Mouse (Mus musculus): Measurements from ENCODE around the gene 2310046K23Rik.
"Not testable (repeated sequence)": the region's sequence is repeated elsewhere in the genome, so short reads cannot be mapped to it uniquely, and the experiment has no call there.

The 2310046K23Rik gene

GRCm38 (mm10) chr3:92534411-92534810, at the start of gene 2310046K23Rik:
Gene 2310046K23Rik (minus strand): TSS chr3:92534511.
- no peak for DNase-seq

DNA sequence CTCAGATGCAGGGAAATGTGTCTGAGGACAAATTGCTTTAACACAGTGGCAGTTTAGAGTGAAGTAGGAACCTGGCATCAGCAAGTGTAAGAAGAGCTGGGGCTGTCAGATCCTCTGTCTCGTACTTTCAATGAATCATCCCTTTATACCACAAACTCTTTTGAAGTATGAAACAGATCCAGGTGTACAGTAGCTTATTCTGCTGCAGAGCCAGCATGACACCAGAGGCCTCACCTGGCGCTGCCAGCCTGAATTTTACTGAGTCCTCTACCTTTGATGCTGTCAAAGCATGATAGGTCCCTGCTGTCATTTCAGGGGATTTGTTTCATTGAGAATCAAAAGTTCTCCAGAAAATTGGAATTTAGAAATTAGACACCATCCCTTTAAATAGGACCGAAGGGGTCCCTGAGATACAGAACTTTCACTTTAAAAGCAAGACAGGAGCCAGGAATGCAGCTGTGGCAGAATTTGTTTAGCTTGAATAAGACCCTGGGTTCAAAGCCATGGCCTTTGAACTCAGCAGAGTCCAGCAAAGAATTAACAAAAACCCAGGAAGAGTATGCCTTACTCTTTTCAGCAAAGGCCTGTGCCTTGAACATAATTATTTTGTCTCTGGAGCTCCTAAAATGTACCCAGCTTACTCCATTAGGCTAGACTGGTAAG, 49.0 kb upstream of the 2310046K23Rik start:
- no peak for DNase-seq

- DNase-seq, result no peak
Observed at GRCm38 (mm10) chr3:92579508-92579907, 45.2 kb upstream of the 2310046K23Rik start.

DNA sequence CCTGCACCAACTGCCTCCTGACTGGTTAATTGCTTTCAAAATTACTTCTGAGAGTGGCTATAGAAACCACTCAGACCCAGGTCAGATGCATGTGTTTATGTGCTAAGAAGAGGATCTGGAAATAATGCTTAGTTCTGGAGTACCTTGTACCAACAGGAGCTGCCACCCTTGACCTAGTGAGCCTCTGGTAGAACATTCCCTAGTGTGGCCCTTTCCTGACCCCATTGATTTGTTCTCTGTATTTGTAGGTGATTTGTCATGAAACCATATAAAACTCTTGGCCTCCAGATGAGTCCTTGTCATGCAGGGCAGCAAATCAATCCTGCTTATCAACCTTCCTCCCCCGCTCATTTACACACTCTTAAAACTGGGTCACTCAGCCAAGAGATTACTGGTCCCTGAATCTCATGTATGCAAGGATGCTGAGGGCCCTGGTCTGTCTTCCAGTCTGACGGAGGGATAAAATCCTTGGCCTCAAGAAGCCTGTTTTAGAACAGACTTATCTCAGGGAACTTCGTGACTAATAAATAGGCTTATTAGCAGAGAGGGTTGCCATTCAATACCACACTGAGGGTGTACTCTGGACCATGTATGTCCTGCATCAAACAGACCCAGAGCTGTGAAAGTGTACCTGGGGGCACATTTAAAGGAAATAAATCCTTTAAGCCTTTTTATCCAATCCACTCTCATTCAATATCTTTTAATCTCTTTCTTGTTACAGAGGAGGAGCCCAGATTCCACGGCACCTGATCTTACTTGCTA, 44.5 kb upstream of the 2310046K23Rik start:
- DNase-seq, result no peak

- DNase-seq, result no peak
Observed at GRCm38 (mm10) chr3:92573449-92574041, 39.2 kb upstream of the 2310046K23Rik start, which contains the start of gene Ivl. Gene Ivl (minus strand): TSS chr3:92573735.

GRCm38 (mm10) chr3:92572514-92573155, 38.3 kb upstream of the 2310046K23Rik start:
- DNase-seq, result no peak

GRCm38 (mm10) chr3:92568752-92569151, 34.4 kb upstream of the 2310046K23Rik start:
- DNase-seq, result no peak

- no peak for DNase-seq
Observed at GRCm38 (mm10) chr3:92565418-92565817, 31.1 kb upstream of the 2310046K23Rik start.

DNA sequence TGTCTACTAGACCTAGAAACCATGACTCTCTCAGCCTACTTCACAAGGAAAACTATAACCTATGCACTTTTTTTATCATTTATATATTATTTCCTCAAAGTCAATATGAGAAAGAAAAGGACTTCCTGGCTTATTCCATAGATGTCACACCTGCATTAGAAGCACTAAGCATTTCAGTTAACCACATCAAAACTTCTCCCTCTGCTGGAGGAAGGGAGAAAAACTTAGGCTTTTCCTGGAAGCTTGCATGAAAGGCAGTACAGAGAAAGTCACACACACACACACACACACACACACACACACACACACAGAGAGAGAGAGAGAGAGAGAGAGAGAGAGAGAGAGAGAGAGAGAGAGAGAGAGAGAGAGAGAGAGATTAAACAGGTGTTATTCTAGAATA, 22.0 kb downstream of the 2310046K23Rik start:
- DNase-seq, result no peak

DNA sequence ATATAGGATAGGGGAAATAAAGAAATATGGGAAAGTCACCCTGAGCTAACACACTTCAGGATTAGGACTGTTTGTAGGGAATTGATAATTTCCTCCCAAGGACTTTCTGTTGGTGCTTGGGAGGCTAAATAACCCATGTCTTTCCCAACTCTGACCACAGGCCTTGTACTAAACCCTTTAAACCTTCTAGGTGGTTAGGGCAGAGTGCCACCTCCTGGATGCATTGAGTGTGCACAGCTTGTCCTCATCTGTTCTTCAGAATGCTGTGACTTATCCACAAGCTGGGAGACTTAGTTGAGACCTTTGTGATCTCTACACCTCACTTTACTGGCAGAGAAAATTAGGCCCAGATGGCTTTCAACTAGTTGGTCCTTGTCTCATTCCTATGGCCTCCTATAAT, 23.5 kb downstream of the 2310046K23Rik start:
- peak; percentile 12 for DNase-seq

- no peak for DNase-seq
Observed at GRCm38 (mm10) chr3:92508185-92508584, 26.1 kb downstream of the 2310046K23Rik start.

DNA sequence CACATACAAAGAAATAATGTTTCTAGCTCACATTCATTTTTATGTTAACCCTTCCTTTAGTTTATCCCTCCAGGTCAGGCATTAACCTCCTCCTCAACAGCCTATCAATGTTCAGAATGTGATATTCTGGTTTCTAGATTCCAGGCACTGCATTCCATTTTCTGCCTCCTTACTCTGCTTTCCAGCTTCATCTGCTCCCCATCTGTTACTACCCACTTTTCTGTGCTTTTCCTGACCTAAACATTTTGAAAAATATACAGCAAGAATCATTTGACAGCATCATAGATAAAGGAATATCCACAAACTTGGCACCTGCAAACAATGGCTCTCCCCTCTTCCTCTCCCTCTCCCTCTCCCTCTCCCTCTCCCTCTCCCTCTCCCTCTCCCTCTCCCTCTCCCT, 30.8 kb downstream of the 2310046K23Rik start:
- DNase-seq, result no peak

GRCm38 (mm10) chr3:92500393-92500792, 33.9 kb downstream of the 2310046K23Rik start, which contains the start of gene Sprr4:
Gene Sprr4 (minus strand): TSS chr3:92500493.
- no peak for DNase-seq

DNA sequence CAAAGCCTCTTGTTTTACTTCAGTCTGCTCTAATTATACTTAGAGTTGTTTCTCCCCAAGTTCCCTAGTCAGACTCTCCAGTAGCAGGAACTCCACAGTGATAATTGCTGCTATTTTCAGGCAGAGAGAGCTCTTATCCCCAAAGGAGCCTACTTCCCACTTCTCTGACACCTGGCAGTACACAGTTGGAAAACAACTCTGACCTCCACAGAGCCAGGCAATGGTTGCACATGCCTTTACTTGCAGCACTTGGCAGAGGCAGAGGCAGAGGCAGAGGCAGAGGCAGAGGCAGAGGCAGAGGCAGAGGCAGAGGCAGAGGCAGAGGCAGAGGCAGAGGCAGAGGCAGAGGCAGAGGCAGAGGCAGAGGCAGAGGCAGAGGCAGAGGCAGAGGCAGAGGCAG, 44.0 kb downstream of the 2310046K23Rik start:
- DNase-seq, result not testable (repeated sequence)

DNA sequence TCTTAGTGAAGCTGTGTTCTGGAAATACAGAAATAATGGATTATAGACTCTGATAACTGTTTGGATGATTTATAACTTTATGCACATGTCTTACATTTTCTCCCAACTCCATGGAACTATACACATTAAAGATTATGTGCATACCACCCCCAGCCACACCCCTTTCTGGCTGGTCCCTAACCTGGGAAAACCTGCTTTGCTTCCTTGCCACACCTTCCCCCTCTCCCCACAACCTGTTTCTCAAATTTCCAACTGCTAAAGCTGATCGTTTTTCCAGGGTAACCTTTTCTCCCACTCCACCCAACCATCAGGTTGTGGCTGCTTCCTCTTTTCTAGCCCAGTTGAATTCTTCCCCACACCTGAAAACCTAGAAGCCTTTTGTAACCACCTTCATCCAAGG, 48.0 kb downstream of the 2310046K23Rik start:
- no peak for DNase-seq

DNA sequence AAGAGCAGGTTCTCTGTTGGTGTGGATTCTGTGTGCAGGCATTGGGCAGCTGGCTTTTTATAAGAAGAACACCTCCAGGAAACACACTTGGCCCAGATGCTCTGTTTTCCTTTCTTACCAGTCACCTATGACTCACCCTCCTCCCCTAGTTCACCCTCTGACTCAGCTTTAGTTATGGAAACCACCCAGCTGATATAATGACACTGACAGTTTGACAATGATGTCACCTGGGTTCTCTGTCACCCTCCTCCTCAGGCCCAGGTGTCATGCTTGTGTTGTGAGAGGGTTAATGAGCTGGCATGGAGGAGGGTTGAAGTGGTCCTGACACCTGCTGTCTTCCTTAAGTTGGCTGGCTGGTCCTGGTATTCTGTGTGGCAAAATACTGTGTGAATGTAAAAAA, 48.4 kb downstream of the 2310046K23Rik start, which contains the start of gene Sprr1a:
Gene Sprr1a (minus strand): TSS at position 33 of the 400 bp plus-strand sequence.
- no peak for DNase-seq

All from right cerebral cortex, postnatal 14 days (tissue).